Mouse (Mus musculus): ENCODE measurements around the gene S100a2.

Gene S100a2

DNA sequence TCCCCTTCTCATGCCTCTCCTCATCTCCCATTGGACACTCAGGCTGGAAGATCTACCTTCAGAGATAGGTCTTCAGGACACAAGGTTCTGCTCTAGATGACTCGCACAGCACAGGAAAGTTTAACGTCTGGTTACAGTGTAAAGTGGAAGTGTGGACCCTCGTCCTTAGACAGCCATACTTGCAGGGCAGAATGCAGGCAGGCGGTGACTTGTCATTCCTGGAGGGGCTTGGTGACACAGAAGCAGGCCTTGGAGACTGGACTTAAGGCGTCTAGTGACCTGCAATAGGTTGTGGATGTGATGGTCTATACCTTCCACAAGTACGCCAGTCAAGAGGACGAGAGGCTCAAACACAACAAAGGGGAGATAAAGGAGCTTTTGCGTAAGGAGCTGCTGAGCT is at the start of gene S100a2:
S100a2 (plus strand) TSS at position 301 of the 400 bp plus-strand sequence.
- DNase-seq (ENCODE audit: low spot score), result no peak

GRCm38 (mm10) chr3:90540904-90541303 is 49.1 kb upstream of the S100a2 start:
- DNase-seq (ENCODE audit: low spot score), result no peak

DNA sequence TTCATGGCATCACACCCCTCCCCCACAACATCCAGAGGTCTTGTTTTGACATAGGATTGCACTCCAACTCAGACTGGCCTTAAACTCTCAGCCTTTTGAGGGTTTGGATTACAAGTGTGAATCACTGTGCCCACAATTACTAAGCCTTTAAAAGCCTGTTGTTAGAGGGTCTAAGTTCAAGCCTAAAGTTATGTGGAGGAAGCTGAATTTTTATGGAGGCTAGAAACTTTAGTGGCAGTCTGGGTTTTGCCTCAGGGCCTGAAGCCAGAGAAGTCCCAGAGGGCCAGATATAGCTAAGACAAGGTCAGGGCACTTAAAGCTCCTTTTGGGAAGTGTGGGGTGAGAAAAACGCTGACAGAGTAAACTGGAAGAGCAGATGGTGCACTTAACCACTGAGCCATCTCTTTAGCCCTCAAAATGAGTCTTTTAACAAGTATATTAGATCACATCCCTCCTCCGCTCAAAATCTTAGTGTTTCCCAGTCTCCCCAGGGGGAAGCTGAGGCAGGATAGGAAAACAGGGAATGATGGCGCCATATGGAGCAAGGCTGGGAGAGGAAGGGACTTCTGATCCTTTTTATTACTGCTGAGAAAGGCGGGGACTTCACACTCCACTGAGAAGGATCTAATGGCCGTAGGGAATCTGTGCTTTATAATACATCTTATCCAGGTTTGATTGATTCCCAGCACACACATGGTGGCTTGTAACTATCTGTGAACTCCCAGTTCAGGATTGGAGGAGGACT is 40.2 kb upstream of the S100a2 start:
- DNase-seq (ENCODE audit: low spot score), result no peak

DNA sequence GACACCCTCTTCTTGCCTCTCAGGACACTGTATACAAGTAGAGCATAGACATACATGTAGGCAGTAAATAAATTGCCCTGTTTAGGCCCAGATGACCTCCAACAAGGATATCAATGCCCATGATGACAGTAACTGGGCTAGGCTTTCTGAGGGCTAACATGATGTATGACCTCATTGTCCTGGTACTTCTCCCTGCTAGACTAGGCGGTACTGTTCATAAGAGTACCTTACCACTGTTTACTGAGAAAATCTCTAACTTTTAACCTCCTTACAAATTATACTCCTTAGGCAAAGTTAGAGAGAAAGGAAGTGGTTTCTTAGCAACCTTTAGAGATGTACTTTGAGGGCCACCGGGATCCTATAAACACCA is 39.6 kb upstream of the S100a2 start:
- no peak for DNase-seq (ENCODE audit: low spot score)

GRCm38 (mm10) chr3:90552231-90552630 is 37.8 kb upstream of the S100a2 start:
- no peak for DNase-seq (ENCODE audit: low spot score)

DNA sequence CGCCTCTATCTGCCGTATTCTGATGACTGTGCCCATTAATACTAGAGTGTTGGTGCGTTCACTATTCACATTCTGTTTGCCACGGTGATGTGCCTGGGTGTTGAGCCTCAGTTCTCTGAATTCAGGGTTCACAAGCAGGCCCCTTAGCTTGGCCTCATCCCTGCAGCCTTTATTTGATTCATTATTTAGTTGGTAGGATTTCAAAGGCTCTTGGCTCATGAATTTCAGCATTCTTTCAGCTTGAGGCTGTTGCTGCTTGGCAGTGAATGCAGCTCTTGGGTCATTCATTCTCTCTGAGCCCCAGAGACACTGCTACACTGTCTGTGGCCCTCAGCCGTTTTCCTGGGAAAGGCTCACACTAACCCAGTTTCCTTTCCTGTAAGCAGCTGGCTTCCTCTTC is 34.1 kb upstream of the S100a2 start:
- DNase-seq (ENCODE audit: low spot score), result no peak

- DNase-seq (ENCODE audit: low spot score), result no peak
Observed at GRCm38 (mm10) chr3:90560008-90560628, 29.9 kb upstream of the S100a2 start, which contains the start of gene S100a3. Gene S100a3 (plus strand): TSS chr3:90560578.

- DNase-seq (ENCODE audit: low spot score), result peak; percentile 35
Observed at GRCm38 (mm10) chr3:90574691-90575090, 15.4 kb upstream of the S100a2 start.

GRCm38 (mm10) chr3:90575320-90575719 is 14.7 kb upstream of the S100a2 start:
- no peak for DNase-seq (ENCODE audit: low spot score)

DNA sequence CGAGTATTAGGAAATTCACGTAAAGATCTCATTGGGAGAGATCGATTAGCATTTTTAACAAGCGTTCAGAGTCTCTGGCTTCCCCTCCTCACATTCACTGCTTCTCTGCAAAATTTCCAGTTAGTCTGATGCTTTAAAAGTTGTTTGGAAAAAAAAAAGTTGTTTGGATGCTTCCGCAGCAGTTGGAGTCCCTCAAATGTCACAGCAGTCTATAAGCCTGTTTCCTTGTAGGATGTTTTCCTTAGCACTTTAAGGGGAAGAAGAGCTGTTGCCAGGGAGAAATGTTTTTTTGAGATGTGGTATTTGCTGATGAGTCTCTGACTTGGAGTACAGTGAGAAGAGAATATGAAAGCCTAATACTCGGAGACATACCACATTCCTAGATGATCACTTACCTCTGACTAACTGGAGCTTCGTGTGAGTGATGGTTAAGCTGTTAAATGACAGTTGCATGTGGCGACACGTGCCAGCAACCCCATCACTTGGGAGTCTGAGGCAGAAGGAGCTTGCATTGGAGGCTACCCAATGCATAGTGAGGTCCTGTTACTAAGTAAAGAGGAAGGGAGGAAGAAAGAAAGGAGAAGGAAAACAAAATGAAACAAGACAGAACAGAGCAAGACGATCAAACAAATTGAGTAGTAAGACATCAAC is 13.6 kb upstream of the S100a2 start:
- DNase-seq (ENCODE audit: low spot score), result no peak

DNA sequence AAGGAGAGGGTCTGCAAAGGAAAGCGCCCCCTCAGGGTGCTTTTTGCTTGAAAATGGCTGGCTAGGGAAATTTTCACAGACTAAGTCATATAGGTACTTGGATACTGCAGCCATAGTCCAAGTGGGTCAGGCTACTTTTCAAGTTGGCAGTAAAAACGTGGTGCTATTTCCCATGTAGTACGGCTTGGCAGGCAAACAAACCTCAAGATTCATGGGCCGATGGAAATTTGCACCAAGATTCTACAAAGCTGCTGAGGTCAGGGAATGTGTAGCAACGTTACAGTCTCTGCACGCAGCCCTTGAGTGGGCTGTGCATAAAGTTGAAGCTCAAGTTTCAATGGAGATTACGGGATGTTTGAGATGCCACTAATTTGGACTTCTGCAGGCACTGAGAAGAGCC is 10.6 kb upstream of the S100a2 start:
- DNase-seq (ENCODE audit: low spot score), result no peak

- DNase-seq (ENCODE audit: low spot score), result no peak
Observed at GRCm38 (mm10) chr3:90581141-90581540, 8.9 kb upstream of the S100a2 start.

DNA sequence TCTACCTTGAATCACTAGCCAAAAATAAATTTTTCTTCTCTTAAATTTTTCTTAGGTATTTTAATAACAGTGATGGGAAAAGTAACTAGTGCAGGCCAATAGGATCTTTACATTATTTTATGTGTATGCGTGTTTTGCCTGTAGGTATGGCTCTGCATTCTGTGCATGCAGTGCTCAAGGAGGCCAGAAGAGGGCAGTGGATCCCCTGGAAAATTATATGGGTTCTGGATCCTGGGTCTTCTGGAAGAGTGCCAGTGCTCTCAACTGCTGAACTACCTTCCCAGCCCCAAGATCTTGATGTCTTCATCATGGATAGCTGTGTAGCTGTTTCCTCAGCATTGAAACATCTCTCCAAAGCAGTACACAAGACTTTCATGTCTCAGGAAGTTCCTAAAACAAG is 7.9 kb upstream of the S100a2 start:
- DNase-seq (ENCODE audit: low spot score), result no peak

- no peak for DNase-seq (ENCODE audit: low spot score)
Observed at GRCm38 (mm10) chr3:90582556-90582955, 7.5 kb upstream of the S100a2 start.

DNA sequence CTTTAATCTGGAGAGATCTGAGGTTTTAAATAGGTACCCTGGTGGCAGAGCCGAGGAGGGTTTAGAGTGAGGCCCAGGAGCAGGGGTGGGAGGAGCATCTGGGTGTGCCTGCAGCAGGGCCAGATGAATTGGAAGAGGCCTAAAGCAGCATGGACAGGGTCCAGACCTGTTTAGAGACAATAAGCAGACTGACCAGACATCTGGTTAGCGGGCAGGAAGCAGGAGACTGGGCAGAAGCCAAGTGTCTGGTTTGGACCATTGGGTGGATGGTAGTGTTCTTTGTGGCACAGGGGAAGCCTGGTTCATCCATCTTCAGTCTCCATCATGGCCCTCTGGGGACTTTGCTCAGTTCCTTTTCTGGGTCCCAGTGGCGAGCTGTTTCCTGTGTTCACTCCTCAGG is 6.2 kb upstream of the S100a2 start:
- no peak for DNase-seq (ENCODE audit: low spot score)

- DNase-seq (ENCODE audit: low spot score), result peak; percentile 76
Observed at GRCm38 (mm10) chr3:90585595-90585994, 4.5 kb upstream of the S100a2 start.

DNA sequence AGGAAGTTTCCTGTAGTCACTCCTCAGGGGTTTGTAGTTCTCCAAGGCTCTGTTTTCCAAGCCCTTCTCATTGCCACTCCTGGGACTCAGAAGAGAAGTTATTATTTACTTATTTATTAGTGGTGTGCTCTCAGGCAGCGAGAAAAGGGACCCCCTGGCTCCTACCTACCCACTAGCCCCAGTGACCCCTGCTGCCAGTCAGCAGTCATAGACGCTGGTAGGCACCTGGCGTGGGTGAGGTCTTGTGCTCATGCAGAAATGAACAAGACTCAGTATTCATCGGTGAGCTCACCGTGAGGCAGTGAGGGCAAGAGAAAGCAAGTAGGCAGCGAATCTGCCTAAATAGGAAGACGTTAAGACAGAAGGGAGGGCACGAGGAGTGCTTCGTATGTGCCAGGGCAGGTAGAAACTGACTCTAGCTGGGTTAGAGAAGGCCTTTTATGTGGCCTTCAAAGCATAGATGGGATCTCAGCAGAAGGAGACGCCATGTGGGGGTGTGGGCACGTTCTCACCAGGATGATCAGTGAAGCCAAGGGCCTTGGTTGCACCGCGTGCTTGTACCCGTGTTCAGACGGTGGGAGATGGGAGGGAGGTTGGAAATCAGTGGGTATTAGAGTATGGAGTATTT is 3.9 kb upstream of the S100a2 start:
- DNase-seq (ENCODE audit: low spot score), result peak; percentile 14

- peak; percentile 96 for DNase-seq (ENCODE audit: low spot score)
Observed at GRCm38 (mm10) chr3:90586906-90587305, 3.1 kb upstream of the S100a2 start.

- DNase-seq (ENCODE audit: low spot score), result peak; percentile 70
Observed at GRCm38 (mm10) chr3:90587361-90588101, 2.5 kb upstream of the S100a2 start.

DNA sequence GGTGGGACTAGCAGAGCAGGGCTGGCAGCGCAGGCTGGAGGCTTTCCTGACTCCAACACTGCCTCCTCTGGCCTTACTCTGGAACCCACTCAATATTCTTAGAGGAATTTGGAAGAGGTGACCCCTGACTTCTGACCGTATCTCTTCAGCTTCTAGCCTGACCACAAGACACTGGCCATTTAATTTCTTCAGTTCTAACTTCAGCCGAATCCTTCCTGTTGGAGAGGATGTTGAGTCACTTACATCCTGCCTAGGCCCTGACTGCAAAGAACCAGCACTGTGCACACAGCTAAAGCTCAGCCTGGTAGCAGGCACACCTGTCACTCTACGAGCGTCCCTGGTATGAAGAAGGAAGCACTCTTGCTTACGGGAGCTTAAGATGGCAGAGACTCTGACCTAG is 657 bp upstream of the S100a2 start:
- DNase-seq (ENCODE audit: low spot score), result no peak

DNA sequence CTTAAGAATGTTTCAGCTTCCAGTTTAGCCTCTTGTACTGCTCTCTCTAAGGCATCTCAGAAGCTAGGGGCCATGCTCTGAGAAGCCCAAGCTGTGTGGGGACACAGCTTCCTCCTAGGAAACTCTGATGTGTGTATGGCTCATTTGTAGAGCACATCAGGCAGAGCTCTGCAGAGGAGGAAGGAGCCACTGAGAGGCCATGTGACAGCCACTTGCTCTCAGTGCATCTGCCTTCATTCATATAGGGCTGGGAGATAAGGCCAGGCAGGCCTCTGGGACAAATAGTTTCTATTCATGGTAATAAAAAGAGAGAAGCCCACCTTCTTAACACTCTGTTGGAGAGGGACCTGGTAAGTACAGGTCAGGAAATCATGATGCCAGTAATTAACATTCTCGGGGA is 4.4 kb downstream of the S100a2 start:
- DNase-seq (ENCODE audit: low spot score), result no peak

GRCm38 (mm10) chr3:90595556-90595955 is 5.5 kb downstream of the S100a2 start:
- DNase-seq (ENCODE audit: low spot score), result no peak
